Mouse (Mus musculus) embryonic facial prominence, embryonic 11.5 days (tissue): Measurements from ENCODE around the gene Abcb5. TPM values are rescaled to one million over a fixed set of nuclear protein-coding genes. Genes with fewer than 3 reads are reported as not detected.

ENCODE experiments used
- ATAC-seq: fragments of 200-750 bp; cut with Nextera tagmentation; replicated peaks from 2 replicates; pipeline ENCODE4 v1.8.0; 2017; ENCODE audit warnings: low read depth; ENCODE audit not compliant: insufficient number of reproducible peaks, low FRiP score, low TSS enrichment
- DNase-seq: peaks from one replicate; pipeline ENCODE4 v3.0.0-alpha.2; 2015; ENCODE audit warnings: low spot score
- H3K27ac ChIP-seq: fragments of 300-500 bp; sonication (generic); replicated peaks from 2 replicates; pipeline ENCODE4 v1.5.1; 2014; ENCODE audit warnings: mild to moderate bottlenecking, low read depth, low read length, control low read depth
- H3K27me3 ChIP-seq: fragments of 300-500 bp; sonication (generic); 2 replicates; pipeline ENCODE4 v1.6.1; 2014; ENCODE audit warnings: mild to moderate bottlenecking, low read length, moderate library complexity, mixed read lengths; ENCODE audit not compliant: control insufficient read depth, insufficient read depth
- H3K36me3 ChIP-seq: fragments of 300-500 bp; sonication (generic); replicated peaks from 2 replicates; pipeline ENCODE4 v1.6.1; 2014; ENCODE audit warnings: low read depth, mild to moderate bottlenecking, low read length, moderate library complexity, mixed read lengths; ENCODE audit not compliant: control insufficient read depth, insufficient read depth
- H3K4me1 ChIP-seq: fragments of 300-500 bp; sonication (generic); 2 replicates; pipeline ENCODE4 v1.6.1; 2014; ENCODE audit warnings: low read length, mixed read lengths; ENCODE audit not compliant: control insufficient read depth, insufficient read depth
- H3K4me2 ChIP-seq: fragments of 300-500 bp; sonication (generic); 2 replicates; pipeline ENCODE4 v1.6.1; 2014; ENCODE audit warnings: low read depth, mild to moderate bottlenecking, control low read depth, low read length, moderate library complexity
- H3K4me3 ChIP-seq: fragments of 300-500 bp; sonication (generic); 2 replicates; pipeline ENCODE4 v1.5.1; 2014; ENCODE audit warnings: low read depth, low read length, control low read depth
- H3K9ac ChIP-seq: fragments of 300-500 bp; sonication (generic); replicated peaks from 2 replicates; pipeline ENCODE4 v1.6.1; 2014; ENCODE audit warnings: mild to moderate bottlenecking, control low read depth, low read length
- H3K9me3 ChIP-seq: fragments of 300-500 bp; sonication (generic); replicated peaks from 2 replicates; pipeline ENCODE4 v1.6.1; 2016; ENCODE audit warnings: mild to moderate bottlenecking, low read length, inconsistent platforms, mixed read lengths; ENCODE audit not compliant: control insufficient read depth
- WGBS: fragments of 180-500 bp; shearing (Covaris S2); extraction: QIAGEN DNeasy Blood & Tissue Kit; methylation state at CpG from one replicate; pipeline ENCODE4 v1.1.7; 2014; 5-methylcytosine and 5-hydroxymethylcytosine counted together
- polyA plus RNA-seq: library from polyadenylated mRNA; unstranded; fragments of >200 nt; fragmentation: Nextera tagmentation; extraction: Ambion mirVana; gene quantifications from 2 replicates; pipeline ENCODE4 v1.2.1, GENCODE M21; 2014

The Abcb5 gene
- polyA plus RNA-seq, 1 experiment from 2014 or later = not detected

DNA sequence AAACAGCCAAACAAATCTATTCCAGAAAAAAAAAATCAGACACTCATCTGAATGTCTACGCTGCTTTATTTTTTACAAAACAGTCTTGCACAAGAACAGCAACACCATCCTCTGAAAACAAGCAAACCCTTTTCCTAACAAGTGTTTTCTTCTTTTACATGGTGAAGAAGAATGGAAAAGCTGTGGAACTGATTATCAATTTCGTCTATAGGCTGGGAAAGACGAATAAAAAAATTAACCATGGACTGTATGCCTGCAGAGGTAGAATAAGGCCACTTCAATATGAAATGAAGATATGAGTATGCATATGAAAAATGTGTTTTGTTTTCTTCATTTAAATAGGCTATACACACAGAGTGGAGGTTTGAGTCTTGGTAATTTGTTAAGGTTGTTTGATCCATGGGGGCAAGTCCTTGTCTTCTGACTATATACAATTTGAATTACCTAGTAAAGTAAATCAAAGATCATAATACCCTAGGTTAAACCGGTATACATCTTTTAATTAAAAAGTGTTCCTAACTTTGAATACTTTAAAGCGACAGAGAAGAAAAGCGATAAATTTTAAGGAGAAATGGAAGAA lies 124.2 kb downstream of the Abcb5 start:
- no peak for ATAC-seq
- Histone ChIP-seq H3K9ac (no peak overlapping the region), H3K4me3 (no peak overlapping the region), H3K4me2 (no peak overlapping the region), H3K9me3 (no peaks in the 10 kb centered on the region), H3K27ac (no peak overlapping the region), H3K36me3 (no peaks in the 10 kb centered on the region), H3K4me1 (peaks cover 2% of the 10 kb centered on the region), H3K27me3 (peaks cover 48% of the 10 kb centered on the region)
- 10% methylated on average over 6 of the region's 6 CpGs for WGBS
- peak; percentile 18 for DNase-seq

DNA sequence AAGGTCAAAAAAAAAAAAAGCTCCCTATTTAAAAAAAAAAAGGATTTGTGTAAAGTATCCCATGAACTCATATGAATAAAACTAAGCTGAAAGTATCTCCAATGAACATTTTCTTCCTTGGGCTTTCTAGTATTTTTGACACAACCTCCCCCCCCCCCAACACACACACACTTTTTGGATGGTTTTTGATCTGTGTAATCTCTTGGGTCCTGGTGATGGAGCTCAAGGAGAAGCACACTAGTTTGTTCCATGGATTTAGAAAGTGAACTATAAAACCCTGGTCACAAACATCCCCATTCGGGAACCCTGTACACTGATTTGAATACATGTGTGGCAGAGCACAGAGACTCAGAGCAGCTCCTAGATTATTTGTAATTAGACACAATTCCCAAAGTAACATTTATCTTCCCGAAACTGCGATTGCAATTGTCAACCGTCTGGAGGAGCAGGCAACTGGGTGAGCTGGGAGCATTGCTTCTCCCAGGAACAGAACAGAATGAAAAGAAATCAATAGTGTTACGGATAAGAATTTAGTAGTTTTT lies 124.8 kb downstream of the Abcb5 start:
- Histone ChIP-seq H3K36me3 (no peaks in the 10 kb centered on the region), H3K4me3 (no peak overlapping the region), H3K27me3 (peaks cover 45% of the 10 kb centered on the region), H3K4me2 (no peak overlapping the region), H3K4me1 (no peaks in the 10 kb centered on the region), H3K27ac (no peak overlapping the region), H3K9me3 (no peaks in the 10 kb centered on the region), H3K9ac (no peak overlapping the region)
- WGBS = 5% methylated on average over 5 of the region's 5 CpGs
- peak; percentile 11 for DNase-seq
- no peak for ATAC-seq

DNA sequence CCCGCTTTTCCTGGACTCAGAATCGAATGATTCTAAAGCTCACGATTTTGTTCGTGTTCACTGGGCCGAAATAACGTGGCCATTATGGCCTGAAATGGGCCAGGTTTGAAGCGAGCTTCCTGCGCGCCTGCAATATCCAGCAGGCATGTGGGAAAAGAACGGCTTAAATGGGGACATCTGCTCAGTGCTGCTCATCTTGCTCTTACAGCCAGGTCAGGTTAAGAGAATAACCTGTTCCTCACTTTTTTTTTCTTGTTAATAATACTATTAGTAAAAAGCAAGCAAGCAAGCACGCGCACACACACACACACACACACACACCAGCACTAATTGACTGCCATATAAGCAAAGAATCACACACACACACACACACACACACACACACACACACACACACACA lies 125.4 kb downstream of the Abcb5 start:
- Histone ChIP-seq H3K36me3 (no peaks in the 10 kb centered on the region), H3K27me3 (peaks cover 45% of the 10 kb centered on the region), H3K9ac (no peak overlapping the region), H3K4me3 (no peak overlapping the region), H3K4me1 (no peaks in the 10 kb centered on the region), H3K27ac (no peak overlapping the region), H3K4me2 (no peak overlapping the region), H3K9me3 (no peaks in the 10 kb centered on the region)
- DNase-seq (no peak), ATAC-seq (no peak)
- WGBS = 0% methylated on average over 12 of the region's 12 CpGs

DNA sequence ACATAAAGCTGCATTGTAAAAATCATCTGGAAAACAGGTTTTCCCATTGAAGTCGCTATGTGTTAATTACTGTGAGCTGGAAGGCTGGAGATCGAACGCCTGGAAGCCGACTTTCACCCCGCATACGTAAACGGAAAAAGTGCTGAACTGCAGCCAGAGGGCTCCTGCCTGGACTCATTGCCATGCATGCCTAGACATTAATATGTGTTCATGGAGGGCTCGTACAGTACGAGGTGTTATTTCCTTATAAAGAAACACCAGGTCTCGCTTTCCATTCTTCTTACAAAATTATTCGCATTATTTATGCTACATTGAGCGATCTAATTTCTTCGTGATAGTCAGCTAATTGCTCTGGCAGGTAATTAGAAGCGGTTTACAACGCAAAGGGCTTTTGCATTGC lies 125.9 kb downstream of the Abcb5 start:
- H3K27ac ChIP-seq = no peak overlapping the region
- H3K27me3 ChIP-seq = peaks cover 44% of the 10 kb centered on the region
- no peaks in the 10 kb centered on the region for H3K4me1 ChIP-seq
- ATAC-seq (no peak), DNase-seq (no peak)
- H3K9ac ChIP-seq = no peak overlapping the region
- under 1% methylated on average over 15 of the region's 15 CpGs for WGBS
- no peaks in the 10 kb centered on the region for H3K9me3 ChIP-seq
- H3K36me3 ChIP-seq = no peaks in the 10 kb centered on the region
- no peak overlapping the region for H3K4me2 ChIP-seq
- H3K4me3 ChIP-seq = no peak overlapping the region

DNA sequence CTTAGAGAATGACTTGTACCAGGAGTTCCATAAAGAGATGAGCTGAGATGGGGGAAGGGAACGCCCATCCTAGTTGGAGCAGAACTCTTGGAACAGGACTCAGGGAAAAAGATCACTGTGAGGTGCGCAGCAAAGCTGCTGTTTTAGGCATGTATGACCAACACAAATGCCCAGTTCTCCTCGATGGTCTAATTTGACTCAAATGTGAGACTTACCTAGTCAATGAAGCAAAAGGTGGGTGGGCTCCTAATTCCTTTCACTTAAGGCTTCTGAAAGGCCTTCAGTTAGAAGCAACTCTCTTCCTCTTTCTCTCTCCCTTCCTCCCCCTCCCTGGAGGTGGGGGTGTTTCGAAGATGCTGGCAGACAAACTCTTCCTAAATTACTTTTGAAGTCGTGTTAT lies 126.8 kb downstream of the Abcb5 start:
- ATAC-seq (no peak), DNase-seq (no peak)
- no peak overlapping the region for H3K27ac ChIP-seq
- H3K4me3 ChIP-seq = no peak overlapping the region
- no peaks in the 10 kb centered on the region for H3K4me1 ChIP-seq
- 6% methylated on average over 5 of the region's 5 CpGs for WGBS
- no peak overlapping the region for H3K9ac ChIP-seq
- no peaks in the 10 kb centered on the region for H3K36me3 ChIP-seq
- peaks cover 37% of the 10 kb centered on the region for H3K27me3 ChIP-seq
- H3K4me2 ChIP-seq = no peak overlapping the region
- H3K9me3 ChIP-seq = no peaks in the 10 kb centered on the region

DNA sequence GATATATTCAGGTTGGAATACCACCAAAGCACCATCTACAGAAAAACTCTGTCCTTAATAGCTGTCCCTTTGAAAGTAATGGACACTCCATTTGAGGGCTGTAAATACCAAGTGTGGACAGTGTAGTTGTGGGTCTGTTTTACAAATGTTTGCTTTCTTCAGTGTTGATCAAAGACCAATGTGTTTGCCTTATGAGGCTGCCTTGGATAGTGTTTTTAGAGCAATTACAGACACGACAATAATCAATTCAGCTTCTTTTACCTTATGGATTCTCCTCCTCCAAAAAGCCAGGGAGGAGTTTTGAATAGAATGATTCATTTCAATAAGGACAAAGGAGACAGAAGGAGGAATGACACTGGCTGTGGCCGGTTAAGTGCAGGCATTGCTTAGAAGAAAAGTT lies 128.0 kb downstream of the Abcb5 start:
- Histone ChIP-seq H3K27me3 (peaks cover 37% of the 10 kb centered on the region), H3K4me3 (no peak overlapping the region), H3K36me3 (no peaks in the 10 kb centered on the region), H3K9me3 (no peaks in the 10 kb centered on the region), H3K4me1 (no peaks in the 10 kb centered on the region), H3K9ac (no peak overlapping the region), H3K4me2 (no peak overlapping the region), H3K27ac (no peak overlapping the region)
- ATAC-seq (no peak), DNase-seq (no peak)
- 0% methylated on average over 2 of the region's 2 CpGs for WGBS

DNA sequence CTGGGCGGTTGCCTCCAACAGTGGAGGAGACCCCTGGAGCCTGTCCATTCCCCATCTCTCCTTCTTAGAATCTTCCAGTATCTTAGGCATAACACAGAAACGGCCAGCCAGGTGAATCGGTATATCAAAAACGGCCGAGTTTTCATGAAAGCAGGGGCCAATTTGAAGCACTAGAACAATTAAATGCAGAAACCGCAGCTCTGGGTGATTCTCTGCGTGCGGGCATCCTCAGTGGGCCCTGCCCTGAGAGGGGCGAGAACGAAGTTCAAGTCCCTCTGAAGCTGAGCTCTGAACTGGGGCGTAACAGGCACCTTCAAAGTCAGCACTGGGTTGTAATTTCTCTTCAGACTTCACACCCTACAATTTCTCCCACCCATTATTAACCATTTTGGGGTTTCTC lies 128.9 kb downstream of the Abcb5 start:
- ATAC-seq (no peak), DNase-seq (no peak)
- no peak overlapping the region for H3K9ac ChIP-seq
- H3K4me1 ChIP-seq = no peaks in the 10 kb centered on the region
- 0% methylated on average over 11 of the region's 11 CpGs for WGBS
- no peaks in the 10 kb centered on the region for H3K9me3 ChIP-seq
- H3K36me3 ChIP-seq = no peaks in the 10 kb centered on the region
- no peak overlapping the region; the same call in 1 of the 2 replicates for H3K4me3 ChIP-seq
- H3K4me2 ChIP-seq = peak overlapping the region; percentile 96
- H3K27me3 ChIP-seq = peaks cover 29% of the 10 kb centered on the region
- no peak overlapping the region for H3K27ac ChIP-seq

DNA sequence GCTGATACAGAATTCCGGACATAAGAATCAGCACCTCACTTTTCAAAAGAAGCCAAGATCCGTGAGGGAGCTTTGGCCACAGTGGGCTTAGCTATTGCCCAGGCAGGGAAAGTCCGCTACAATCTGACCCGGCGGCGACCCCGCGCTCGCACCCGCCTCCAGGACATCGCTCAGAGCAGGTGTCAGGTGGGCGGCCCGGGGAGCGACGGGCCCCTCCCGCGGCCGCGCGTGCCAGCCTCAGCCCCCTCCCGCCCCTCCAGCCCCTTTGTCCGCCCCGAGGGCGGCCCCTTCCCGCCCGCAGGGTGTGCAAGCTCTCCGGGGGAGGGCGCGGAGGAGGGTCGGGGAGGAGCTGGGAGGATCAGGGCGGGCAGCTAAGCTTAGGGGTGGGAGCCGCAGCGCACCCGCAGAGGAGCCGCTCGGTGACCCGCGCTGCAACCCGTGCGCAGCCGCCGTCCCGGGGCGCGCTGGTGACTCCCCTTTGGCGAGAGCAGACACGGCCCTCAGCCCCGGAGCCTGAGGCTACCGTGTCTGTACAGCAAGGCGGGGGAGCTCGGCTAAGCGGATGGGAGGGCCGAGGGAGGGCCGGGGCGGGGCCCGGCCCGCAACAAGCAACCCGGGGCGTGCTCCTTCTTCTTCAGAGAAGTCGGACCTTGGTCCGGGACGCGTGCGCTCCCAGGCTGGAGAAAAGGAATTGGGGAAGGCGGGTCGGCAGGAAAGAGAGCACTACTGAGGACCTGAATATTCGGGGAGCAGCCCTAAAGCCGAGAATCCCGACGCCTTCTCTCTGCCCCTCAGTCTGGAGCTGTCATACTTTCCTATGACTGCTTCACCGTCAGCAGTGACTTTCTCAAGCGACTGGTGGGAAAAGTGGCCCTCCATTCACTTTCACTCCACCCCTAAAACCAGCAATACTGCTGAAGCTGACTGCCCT lies 129.5 kb downstream of the Abcb5 start:
- DNase-seq (peak; percentile 61), ATAC-seq (peak; percentile 85)
- Histone ChIP-seq H3K4me2 (peak overlapping the region; percentile 96), H3K27ac (no peak overlapping the region), H3K36me3 (no peaks in the 10 kb centered on the region), H3K27me3 (peaks cover 29% of the 10 kb centered on the region), H3K4me1 (no peaks in the 10 kb centered on the region), H3K9me3 (no peaks in the 10 kb centered on the region), H3K9ac (peak overlapping the region; percentile 41), H3K4me3 (peak overlapping the region; percentile 52)
- under 1% methylated on average over 70 of the region's 72 CpGs for WGBS
